Mouse (Mus musculus) natural killer cell, adult 2 months (primary cell): Measurements from ENCODE around the gene D830030K20Rik.
"Not testable (repeated sequence)": the region's sequence is repeated elsewhere in the genome, so short reads cannot be mapped to it uniquely, and the experiment has no call there.

Source experiments
- DNase-seq, 2 experiments: peaks; one replicate each; pipeline ENCODE4 v3.0.0; 2022; ENCODE audit warnings: low spot score in 2 of 2

Gene D830030K20Rik

DNA sequence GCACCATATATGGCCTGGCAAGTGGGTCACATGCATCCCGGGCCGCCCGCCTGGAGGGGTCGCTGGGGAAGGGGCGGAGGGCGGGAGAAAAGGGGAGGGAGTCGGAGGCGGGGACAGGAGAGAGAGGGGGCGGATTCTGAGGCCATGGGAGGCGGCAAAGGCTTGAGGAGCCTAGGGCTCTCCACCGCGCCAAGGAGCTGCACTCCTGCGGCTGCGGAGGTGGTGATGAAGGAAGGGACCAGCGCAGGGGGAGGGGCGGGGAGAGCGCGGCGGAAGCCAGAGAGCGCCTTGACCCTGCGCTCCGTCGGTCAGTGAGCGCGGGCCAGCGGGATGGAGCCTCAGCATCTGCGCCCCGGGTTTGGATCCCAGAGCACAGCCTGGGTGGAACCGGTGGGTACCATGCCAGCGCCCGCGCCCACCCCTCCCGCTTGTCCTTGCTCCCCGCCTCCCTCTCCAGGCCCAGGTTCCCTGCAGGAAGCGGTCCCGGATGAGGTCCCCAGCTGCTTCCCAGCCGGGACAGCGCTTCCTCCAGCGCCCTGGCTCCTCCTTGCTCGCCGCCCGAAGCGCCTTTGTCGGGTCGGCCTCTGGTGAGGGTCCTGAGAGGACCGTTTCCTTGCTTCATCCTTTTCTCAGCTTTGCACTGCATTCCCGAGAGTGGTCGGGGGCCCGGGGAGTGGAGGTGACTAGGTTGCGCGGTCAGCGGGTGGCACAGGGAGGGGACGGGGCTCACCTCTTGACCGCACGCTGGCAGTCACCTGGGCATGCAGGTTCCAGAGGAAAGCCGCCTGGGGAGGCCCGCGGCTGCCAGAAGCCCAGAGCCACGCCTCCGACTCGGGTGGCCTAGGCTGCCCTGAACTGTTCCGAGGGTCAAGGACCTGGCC is at the start of gene D830030K20Rik:
TSS of gene D830030K20Rik (plus strand) at position 217 of the 881 bp plus-strand sequence.
- not testable (repeated sequence) for DNase-seq

DNA sequence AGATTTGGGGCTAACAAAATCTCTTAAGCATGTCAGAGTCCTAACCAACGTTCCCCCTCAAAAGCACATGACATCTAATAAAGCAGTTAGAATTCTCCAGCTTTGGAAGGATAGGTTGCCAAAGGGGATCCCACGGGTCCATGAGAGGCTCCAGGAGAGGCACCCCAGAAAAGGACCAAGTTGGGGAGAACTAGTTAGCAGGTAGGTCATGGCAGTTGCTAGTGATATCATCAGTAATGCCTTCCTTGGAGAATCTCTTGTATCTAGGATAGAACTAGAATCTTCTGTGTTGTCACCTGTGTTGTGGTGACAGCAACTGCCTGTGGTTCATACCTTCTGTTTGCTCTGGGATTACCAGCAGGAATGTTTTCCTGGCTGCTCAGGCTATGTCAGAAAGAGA is 20.3 kb upstream of the D830030K20Rik start, which contains the start of gene Gm5795:
TSS of gene Gm5795 (plus strand) at position 301 of the 400 bp plus-strand sequence.
- DNase-seq, result not testable (repeated sequence)

DNA sequence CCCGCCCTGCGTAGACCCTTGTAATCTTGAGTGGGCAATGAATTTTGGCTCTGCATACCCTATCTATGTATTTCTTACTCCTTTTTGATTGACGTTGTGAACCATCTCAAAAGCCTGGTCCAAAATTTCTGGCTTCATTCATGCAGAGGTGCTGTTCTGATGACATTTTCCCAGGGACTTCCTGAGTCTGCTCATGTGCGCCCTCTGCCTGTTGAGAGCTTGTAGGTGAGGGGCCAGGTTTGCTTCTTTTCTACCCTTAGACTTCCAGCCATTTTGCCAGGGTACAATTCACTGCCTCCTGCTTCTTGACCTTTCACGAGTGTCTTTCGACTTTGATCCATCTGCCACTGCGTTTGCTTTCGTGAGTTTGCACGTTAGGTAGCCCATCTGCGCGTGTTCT is 1.1 kb downstream of the D830030K20Rik start:
- not testable (repeated sequence) for DNase-seq

DNA sequence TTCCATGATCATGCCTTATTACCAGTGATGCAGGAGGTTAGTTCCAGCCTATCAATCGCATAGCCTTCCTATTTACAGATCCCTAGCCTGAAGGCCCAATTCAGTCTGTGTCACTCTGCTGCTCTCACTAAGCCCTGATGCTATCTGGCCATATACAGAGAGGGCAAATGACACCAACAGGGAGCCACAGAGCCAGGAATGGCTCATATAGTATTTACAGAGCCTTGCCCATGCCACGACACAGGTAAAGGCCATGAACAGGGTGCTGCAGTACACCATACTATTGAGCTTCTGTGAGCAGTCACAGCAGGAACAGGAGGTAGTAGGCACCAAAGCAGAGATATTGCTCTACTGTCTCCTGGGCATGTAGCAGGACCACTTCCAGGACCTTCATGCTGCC is 54.2 kb downstream of the D830030K20Rik start:
- DNase-seq, result not testable (repeated sequence)
